Mouse (Mus musculus) spleen, postnatal 10 days (tissue): ENCODE results near the gene Mpg.

Experiments
- DNase-seq, 2 experiments: peaks; one replicate each; pipeline ENCODE4 v3.0.0; 2021 to 2022; ENCODE audit warnings: low spot score in 2 of 2

Gene Mpg

GRCm38 (mm10) chr11:32256566-32256965 is 30.3 kb downstream of the Mpg start:
- DNase-seq = peak in 1 of 2 experiments; percentile 61

GRCm38 (mm10) chr11:32262674-32263415 is 36.5 kb downstream of the Mpg start:
- no peak for DNase-seq

DNA sequence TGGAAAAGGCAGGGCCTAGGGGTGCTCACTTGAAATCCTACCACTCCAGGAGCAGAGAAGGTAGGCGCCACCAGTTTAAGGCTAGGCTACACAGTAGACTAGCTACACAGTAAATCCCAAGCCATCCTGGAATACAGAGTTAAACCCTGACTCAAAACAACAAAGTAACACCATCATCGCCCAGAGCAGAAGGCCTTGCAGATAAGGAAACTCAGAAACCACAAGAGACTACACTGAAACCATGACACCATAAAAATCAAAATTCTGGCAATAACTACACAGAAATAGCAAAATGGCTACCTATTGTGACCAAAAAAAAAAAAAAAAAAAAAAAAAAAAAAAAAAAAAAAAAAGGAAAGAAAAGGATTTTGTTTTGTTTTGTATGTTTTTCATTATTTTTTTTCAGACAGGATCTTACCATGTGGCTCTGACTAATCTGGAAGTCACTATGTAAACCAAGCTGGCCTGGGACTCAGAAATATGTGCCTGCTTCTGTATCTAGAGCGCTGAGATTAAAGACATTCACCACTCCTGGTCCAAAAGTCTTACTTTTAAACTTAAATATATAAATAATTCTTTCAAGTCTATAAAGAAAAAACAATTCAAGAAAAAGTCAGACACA is 38.9 kb downstream of the Mpg start:
- DNase-seq = peak in 1 of 2 experiments; percentile 58

- DNase-seq = peak in 1 of 2 experiments; percentile 46
These were observed 39.9 kb downstream of the Mpg start for GRCm38 (mm10) chr11:32266194-32266593.

GRCm38 (mm10) chr11:32266776-32267175 is 40.5 kb downstream of the Mpg start:
- DNase-seq = no peak

GRCm38 (mm10) chr11:32267188-32267884 is 41.0 kb downstream of the Mpg start, which contains the start of gene Nprl3:
Gene Nprl3, minus strand, starts transcription at chr11:32267707.
- DNase-seq = peak; percentile 96 to 97

DNA sequence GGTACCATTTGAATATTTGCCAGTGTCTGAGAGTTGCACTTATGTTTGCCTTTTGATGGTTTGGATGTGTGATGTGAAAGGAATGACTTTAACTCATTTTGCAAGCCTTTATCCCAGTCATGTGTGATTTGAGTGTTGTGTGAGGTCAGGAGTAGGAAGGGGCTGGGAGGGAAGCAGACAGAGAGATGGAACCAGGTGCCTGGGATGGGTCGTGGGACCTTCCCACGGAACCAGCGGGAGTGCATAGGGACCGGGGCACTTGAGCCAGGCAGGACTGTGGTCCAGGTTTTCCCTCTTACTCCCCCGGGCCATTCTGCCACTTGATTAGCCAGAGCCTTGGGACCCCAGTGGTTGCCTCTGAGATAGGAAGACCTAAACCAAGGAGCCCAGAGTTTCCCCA is 41.7 kb downstream of the Mpg start:
- peak in 1 of 2 experiments; percentile 49 for DNase-seq

GRCm38 (mm10) chr11:32268952-32269351 is 42.6 kb downstream of the Mpg start:
- peak in 1 of 2 experiments; percentile 81 for DNase-seq

- DNase-seq = no peak
These were observed 44.9 kb downstream of the Mpg start for GRCm38 (mm10) chr11:32271178-32271577.

DNA sequence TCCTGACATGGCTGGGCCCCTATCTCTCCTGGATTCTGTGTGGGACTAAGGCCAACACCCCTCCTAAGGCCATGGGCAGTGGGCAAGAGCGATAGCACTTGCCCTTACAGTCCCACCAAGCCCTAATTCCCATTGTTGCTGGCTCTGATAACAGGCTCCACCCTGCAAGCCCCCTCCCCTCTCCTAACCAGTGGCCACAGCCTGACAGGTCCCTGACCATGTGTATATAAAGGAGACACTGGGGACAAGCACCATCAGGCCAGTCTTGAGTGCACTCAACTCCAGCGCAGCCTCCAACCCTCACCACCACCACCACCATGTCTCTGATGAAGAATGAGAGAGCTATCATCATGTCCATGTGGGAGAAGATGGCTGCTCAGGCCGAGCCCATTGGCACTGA is 50.0 kb downstream of the Mpg start, which contains the start of gene Hba-x:
TSS of gene Hba-x (plus strand) at position 54 of the 400 bp plus-strand sequence.
- no peak for DNase-seq

GRCm38 (mm10) chr11:32277736-32278457 is 51.6 kb downstream of the Mpg start:
- DNase-seq = no peak

DNA sequence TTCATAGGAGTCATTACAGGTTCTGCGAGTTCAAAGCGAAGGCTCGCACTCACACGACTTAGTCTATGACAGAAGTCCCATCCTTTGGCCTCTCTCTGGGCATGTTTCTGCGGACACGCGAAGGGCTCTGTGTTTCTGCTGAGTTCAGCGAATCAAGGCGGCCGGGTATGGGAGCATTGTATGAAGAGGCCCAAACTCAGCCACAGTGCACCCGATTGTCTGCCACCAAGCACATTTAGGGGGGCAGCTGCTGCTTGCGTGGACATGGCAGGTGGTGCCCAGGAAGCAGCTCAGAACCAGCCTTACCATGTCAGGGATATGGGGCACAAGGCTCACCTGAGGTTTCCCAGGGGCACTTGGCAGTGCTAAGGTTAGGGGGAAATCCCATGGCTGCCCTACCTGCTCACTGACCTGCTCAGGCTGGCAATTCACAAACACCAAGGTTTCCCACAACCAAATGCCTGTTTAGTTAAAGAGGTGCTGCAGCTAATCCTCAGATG is 52.2 kb downstream of the Mpg start:
- no peak for DNase-seq

- peak in 1 of 2 experiments; percentile 36 for DNase-seq
These were observed 54.3 kb downstream of the Mpg start for GRCm38 (mm10) chr11:32280646-32281045.

- DNase-seq = peak in 1 of 2 experiments; percentile 48
These were observed 55.3 kb downstream of the Mpg start for GRCm38 (mm10) chr11:32281416-32282144.
